Mouse (Mus musculus): Measurements from ENCODE around the gene Mbd4.

GRCm38 (mm10) chr6:115838745-115839144, 14.4 kb downstream of the Mbd4 start:
- no peak for TF ChIP-seq CTCF (IDR thresholded peaks at IDR 0.05; ENCODE audit: low read depth)
- TF ChIP-seq EP300 (IDR thresholded peaks at IDR 0.05; ENCODE audit: low read depth): no peak

All from liver, postnatal 0 days (tissue).